Mouse (Mus musculus): ENCODE data around the gene Hist1h2bc.
"Not testable (repeated sequence)": the region's sequence is repeated elsewhere in the genome, so short reads cannot be mapped to it uniquely, and the experiment has no call there.

Gene Hist1h2bc

DNA sequence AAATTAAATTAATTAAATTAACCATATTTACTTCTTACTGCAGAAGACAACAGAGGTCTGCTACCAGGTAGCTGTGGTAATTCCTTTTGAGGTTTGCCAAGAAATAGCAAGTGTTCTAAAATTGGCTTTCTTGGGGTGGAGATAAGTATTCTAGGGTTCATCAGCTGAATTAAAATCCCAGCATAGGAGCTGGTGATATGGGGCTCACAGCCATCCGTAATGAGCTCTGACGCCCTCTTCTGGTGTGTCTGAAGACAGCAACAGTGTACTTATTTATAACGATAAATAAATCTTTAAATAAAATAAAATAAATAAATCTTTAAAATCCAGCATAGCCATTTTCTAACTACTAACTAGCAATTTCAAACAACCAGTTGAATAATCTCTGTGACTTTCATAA is 15.8 kb downstream of the Hist1h2bc start:
- DNase-seq (ENCODE audit: low spot score), result no peak

DNA sequence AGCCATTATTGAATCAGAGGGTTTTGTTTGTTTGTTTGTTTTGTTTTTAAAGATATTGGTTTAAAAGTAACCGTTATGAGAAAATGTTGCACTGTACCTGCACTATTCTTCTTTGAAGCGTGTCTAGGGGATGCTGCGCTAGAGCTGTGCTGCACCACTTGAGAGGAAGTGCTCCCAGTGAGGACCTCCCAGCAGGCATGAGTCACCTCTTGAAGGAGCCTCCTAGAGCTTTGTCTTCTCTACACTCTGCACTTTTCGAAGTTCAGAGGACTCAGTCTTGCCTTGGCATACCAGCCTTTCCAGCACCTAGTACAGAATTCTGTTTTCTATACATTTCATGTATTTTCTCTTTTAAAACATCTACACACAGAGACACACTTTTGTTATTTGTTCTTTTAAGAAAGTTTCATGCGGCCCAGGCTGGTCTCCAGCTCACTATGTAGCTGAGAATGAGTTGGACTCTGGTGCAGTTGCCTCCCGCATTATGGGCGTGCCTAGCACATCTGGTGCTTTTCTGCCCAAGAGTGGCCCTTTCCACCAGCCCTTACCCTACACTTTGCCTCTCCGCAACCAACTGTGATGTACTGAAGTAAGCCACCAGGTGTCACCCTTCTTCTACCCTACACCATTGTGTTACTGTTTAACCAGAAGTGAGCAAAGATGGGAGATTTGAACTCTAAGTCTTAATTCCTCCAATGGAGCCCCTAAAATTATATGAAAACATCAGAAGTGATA is 17.0 kb downstream of the Hist1h2bc start:
- DNase-seq (ENCODE audit: low spot score), result peak; percentile 84

GRCm38 (mm10) chr13:23702220-23702619 is 18.2 kb downstream of the Hist1h2bc start:
- DNase-seq (ENCODE audit: low spot score), result no peak

DNA sequence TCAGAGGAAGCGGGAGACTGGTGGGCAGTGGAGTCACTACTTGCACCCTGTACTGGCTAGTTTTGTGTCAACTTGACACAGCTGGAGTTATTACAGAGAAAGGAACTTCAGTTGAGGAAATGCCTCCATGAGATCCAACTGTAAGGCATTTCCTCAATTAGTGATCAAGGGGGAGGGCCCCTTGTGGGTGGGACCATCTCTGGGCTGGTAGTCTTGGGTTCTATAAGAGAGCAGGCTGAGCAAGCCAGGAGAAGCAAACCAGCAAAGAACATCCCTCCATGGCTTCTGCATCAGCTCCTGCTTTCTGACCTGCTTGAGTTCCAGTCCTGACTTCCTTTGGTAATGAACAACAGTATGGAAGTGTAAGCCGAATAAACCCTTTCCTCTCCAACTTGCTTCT is 18.8 kb downstream of the Hist1h2bc start:
- not testable (repeated sequence) for DNase-seq (ENCODE audit: low spot score)

DNA sequence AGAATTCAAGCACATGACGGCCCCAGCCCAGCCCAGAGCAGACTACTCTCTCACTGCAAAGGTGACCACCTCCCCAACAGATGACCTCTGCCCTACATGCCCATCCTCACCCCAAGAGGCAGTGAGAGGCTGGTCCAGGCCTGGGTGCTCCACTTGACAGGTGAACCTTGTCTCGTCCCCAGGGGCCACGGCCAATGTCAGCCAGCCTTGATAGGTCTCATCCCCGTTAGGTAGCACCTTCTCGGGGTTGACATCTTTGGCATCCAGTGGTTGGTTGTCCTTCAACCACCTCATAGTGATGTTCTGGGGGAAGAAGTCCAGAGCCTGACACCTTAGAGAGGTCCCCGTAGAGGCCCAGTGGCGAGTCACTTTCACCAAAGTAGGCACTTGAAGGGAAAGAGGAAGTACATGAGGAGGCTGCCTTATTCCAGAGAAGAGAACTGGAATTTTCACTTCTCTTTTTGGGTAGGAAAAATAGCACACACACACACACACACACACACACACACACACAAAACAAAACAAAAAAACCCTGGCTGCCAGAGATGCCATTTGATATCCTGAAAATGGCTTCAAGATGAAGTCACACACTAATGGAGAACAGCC is 21.9 kb downstream of the Hist1h2bc start:
- DNase-seq (ENCODE audit: low spot score), result no peak

DNA sequence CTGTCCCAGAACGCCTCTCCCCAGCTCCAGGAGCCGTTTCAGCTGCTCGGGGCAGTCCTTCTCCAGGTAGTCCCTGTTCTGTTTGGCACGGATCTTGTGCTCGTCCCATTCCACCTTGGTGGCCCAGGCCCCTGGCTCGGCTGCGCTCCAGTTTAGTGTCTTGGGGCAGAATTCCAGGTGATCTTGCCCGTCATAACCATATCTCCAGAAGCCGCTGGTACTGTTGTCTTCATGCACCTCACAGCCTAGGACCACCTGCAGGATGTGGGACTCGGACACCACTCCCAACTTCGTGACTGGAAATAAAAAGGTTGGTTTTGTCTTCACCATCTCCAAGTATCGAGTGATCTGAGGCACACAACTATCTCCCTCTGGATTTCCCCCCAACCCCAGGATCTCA is 22.8 kb downstream of the Hist1h2bc start:
- DNase-seq (ENCODE audit: low spot score), result no peak

DNA sequence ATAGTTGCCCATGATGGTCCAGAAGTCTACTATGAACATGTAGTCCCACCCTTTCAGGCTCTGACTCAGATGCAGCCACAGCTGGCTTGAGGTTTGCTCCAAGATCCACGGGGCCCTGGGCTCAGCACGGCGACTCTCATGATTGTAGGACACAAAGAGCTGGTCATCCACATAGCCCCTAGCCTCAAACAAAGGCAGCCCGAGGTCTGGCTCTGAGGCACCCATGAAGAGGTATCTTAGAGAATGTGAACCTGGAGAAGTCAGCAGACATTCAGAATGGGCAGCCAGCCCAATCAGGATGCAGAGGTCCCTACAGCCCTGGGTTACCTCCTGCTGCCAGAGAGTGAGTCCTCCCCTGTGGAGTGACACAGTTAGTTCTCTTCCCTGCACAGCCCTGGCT is 24.0 kb downstream of the Hist1h2bc start:
- no peak for DNase-seq (ENCODE audit: low spot score)

GRCm38 (mm10) chr13:23708654-23709053 is 24.7 kb downstream of the Hist1h2bc start:
- DNase-seq (ENCODE audit: low spot score), result no peak

DNA sequence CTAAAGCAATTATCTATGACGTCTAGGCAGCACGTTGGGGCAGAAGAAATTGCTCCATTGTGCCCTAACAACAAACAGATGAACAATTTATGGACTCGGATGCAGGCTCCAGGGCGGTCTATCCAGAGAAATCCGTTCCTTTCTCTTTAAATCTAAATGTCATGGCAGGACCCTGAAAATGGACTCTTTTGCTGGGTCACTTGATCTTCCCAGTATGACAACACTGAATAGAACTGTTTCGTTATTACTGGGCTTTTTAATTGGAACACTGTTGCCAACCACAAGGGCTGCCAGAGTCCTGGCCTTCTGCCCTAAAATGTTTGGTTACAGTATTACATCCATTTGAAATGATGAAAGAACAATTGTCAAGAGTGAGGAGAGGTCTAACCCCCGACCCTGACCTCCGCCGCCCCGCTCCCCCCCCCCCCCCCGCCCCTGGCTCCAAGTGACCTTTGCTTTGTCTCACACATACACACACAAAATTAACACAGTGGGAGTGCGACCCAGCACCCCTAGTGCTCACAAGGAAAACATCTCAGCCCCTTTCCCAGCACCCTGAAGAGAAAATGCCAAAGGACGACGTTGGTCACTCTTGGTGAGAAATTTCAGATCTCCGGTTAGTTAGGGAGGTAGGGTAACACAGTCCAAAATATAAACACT is 25.8 kb downstream of the Hist1h2bc start:
- DNase-seq (ENCODE audit: low spot score), result no peak

DNA sequence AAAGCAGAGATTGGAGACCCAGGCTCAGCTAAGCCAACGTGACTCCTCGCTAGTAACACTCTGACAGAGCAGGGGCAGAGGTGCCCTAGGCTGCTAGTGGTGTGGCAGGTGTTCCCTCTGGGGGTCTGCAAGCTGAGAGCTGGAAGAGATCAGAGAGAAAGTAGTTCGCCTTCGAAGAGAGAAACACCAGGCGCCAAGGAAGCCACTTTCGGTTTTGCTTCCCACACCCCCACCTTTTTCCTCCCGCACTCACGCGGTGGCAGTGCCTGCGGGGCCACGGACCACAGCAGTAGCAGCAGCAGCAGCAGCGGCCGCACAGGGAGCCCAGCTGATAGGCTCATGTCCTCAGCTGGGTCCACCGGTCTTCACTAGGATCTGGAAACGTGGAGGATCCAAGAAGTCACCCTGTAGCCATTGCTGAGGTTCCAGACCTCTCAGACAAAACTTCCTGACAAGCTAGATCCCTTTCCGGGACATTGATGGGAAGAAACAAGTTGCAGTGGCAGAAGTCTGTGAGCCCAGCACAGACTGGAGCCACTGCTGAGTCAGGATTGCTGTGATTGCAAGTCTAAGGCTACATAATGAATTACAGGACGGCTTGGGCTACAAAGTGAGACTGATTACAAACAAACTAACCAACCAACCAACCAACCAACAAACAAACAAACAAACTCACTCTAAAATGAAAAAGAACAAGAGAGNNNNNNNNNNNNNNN is 26.5 kb downstream of the Hist1h2bc start, which contains the start of gene Hfe:
Gene Hfe (minus strand): TSS at position 481 of the 716 bp plus-strand sequence.
- no peak for DNase-seq (ENCODE audit: low spot score)

DNA sequence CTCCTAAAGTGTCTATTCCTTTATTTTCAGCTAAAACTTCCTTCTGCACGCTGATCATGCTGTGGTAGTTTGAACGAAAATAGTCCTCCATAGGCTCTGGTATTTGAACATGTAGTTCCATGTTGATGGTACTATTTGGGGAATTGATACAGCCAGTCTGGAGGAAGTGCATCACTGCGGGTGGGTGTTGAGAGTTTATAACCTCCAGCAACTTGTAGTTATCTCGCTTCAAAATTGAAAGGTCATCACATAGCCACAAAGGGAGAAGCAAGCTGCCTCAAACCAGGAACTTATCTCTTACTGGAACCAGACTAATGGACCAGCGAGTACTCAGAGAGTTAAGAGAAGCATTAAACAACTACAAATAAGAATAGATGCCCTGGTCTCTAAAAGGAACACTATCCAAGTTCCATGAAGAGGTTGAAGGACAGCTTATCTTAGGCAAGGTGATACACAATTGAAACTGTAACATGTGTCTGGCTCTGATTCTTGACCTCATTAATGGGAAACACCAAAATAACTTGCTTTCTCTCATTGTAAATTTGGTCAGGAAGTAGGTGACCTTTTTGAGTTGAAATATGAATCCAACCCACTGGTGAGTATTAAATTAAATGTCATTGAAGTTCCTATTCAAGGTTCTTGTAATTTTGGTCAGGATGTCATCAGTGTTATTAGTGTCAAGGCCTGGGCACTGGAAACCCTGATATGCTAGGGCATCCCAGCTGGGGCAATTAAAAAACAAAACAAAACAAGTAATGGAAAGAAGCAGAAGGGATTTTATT is 32.5 kb downstream of the Hist1h2bc start:
- DNase-seq (ENCODE audit: low spot score), result no peak

- DNase-seq (ENCODE audit: low spot score), result no peak
Measured at GRCm38 (mm10) chr13:23717176-23717575, 33.2 kb downstream of the Hist1h2bc start.

DNA sequence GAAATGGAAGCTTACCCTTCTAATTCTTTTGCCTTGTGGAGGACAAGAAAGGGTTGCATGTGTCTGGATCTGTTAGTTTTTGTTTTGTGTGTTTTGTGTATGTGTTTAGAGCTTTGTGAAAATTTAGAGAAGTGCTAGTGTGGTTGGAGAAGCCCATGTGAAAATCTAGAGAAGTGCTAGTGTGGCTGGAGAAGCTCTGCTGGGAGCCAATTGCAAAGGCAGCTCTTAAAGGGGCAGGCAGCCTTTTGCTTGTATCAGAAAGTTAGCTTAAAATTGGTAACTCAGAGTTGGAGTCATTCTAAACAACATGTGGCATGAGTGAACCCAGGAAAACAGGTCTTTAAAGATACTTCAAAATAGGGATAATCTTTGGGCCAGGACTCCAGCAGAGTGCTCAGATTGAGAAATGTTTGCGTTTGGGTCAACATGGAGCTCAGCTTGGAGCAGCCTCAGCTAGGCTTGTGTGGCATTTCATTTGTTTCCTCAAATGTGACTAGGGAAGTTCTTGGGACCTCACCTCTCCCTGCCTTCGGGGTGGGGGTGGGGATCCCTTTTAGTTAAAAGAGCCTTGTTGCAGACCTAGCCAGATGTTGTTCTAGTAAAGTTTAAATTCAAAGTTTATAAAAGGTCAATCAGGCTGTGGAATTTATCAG is 33.7 kb downstream of the Hist1h2bc start:
- DNase-seq (ENCODE audit: low spot score), result not testable (repeated sequence)

DNA sequence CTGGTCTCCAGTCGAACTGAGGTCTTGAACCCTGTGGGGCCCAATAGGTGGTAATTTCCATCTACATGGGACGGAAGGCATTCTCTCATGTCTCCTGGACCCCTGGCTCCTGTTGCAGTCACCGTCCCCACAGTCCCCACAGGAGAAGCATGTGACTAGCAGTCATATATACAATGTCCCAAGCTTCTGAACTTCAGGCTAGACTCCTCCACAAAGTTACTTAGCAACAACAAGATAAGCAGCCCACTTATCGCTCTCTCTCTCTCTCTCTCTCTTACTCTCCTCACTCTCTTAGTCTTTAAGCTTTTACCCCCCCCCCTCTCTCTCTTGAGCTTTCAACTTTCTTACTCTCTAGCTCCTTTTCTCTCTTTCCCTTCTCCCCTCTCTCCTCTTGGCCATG is 40.2 kb downstream of the Hist1h2bc start:
- no peak for DNase-seq (ENCODE audit: low spot score)

GRCm38 (mm10) chr13:23725213-23725612 is 41.2 kb downstream of the Hist1h2bc start:
- DNase-seq (ENCODE audit: low spot score), result no peak

- no peak for DNase-seq (ENCODE audit: low spot score)
Measured at GRCm38 (mm10) chr13:23728472-23729191, 44.6 kb downstream of the Hist1h2bc start.

- no peak for DNase-seq (ENCODE audit: low spot score)
Measured at GRCm38 (mm10) chr13:23729192-23729525, 45.2 kb downstream of the Hist1h2bc start.

- DNase-seq (ENCODE audit: low spot score), result no peak
Measured at GRCm38 (mm10) chr13:23729706-23730105, 45.7 kb downstream of the Hist1h2bc start.

DNA sequence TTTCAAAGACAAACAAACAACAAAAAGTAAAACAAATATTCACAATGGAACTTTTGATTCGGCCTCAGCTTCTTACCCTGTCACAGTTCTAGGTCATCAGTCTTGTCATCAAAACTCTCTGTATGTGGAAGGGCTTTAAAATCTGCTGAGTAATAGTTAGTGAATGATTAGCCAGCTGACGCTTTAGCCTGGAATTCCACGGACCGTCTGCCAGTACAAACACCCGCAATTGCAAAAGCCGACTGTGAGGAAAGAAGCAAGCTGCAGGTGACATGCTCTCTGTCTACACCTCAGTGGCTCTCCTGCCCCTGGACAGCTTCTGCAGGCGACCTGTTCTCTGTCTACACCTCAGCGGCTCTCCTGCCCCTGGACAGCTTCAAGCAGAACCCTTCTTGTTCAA is 46.5 kb downstream of the Hist1h2bc start:
- DNase-seq (ENCODE audit: low spot score), result no peak

GRCm38 (mm10) chr13:23732156-23732804 is 48.3 kb downstream of the Hist1h2bc start:
- no peak for DNase-seq (ENCODE audit: low spot score)

Data from layer of hippocampus, adult 9-10 months (tissue).